Mouse (Mus musculus) CH12.LX (cell line): ENCODE results near the gene Myo15. TPM values are rescaled to one million over a fixed set of nuclear protein-coding genes. Genes with fewer than 3 reads are reported as not detected.

ENCODE experiments used
- DNase-seq: peaks from one replicate; pipeline ENCODE4 v3.0.0-alpha.2; 2013; ENCODE audit errors: extremely low read depth
- H3K27ac ChIP-seq: 2 replicates; pipeline ENCODE4 v1.5.1; 2012; ENCODE audit warnings: low read depth, mild to moderate bottlenecking, control low read depth, moderate library complexity; ENCODE audit not compliant: insufficient read depth
- H3K27me3 ChIP-seq: replicated peaks from 2 replicates; pipeline ENCODE3; 2012; ENCODE audit warnings: inconsistent platforms
- H3K36me3 ChIP-seq, 2 experiments: replicated peaks in 1 of 2; 2 replicates each; pipeline versions ENCODE3 to v1.6.1; 2012; ENCODE audit warnings: inconsistent platforms in 1 of 2, low read length in 1 of 2, mild to moderate bottlenecking in 1 of 2, mixed read lengths in 1 of 2, moderate library complexity in 1 of 2; ENCODE audit not compliant: control insufficient read depth in 1 of 2, insufficient read depth in 1 of 2
- H3K4me1 ChIP-seq, 2 experiments: 2 replicates each; pipeline ENCODE4 v1.6.1; 2012; ENCODE audit warnings: inconsistent platforms in 1 of 2, moderate library complexity in 1 of 2; ENCODE audit not compliant: insufficient read depth in 2 of 2, control insufficient read depth in 1 of 2
- H3K4me2 ChIP-seq: 2 replicates; pipeline ENCODE4 v1.6.1; 2012; ENCODE audit warnings: low read depth, mild to moderate bottlenecking, control low read depth; ENCODE audit not compliant: poor library complexity, insufficient read depth, severe bottlenecking
- H3K4me3 ChIP-seq, 3 experiments: fragments of 150-350 bp in 1 of 3; sonication (generic) in 1 of 3; replicated peaks in 1 of 3; 2 replicates each; pipeline versions ENCODE3 to v1.5.1; 2011 to 2012; ENCODE audit warnings: low read depth in 2 of 3, low read length in 2 of 3, mild to moderate bottlenecking in 2 of 3, moderate library complexity in 2 of 3, control low read depth in 1 of 3, improper control_type of control experiment in 1 of 3, inconsistent platforms in 1 of 3, mixed read lengths in 1 of 3; ENCODE audit not compliant: poor library complexity in 1 of 3
- H3K79me2 ChIP-seq: replicated peaks from 2 replicates; pipeline ENCODE4 v1.6.1; 2012; ENCODE audit warnings: mild to moderate bottlenecking, moderate library complexity; ENCODE audit not compliant: control insufficient read depth, poor library complexity, insufficient read depth, severe bottlenecking; ENCODE audit errors: extremely low read depth
- H3K9ac ChIP-seq: 2 replicates; pipeline ENCODE4 v1.6.1; 2012; ENCODE audit warnings: low read depth, mild to moderate bottlenecking, control low read depth, moderate library complexity; ENCODE audit not compliant: insufficient read depth
- H3K9me3 ChIP-seq: replicated peaks from 2 replicates; pipeline ENCODE3; 2012; ENCODE audit warnings: low read length, inconsistent platforms, mixed read lengths
- BHLHE40 ChIP-seq: IDR thresholded peaks from 2 replicates; pipeline ENCODE4 v1.6.1; 2011; ENCODE audit warnings: mild to moderate bottlenecking, low read depth, low read length, improper control_type of control experiment
- CHD1 ChIP-seq: IDR thresholded peaks from 2 replicates; pipeline ENCODE4 v1.6.1; 2012; ENCODE audit warnings: low read depth, low read length, improper control_type of control experiment, inconsistent platforms
- CTCF ChIP-seq, 2 experiments: IDR thresholded peaks in 1 of 2; conservative IDR thresholded peaks in 1 of 2; 2 replicates each; pipeline ENCODE4 v1.5.1; 2011 to 2012; ENCODE audit warnings: low read depth in 2 of 2, low read length in 2 of 2, improper control_type of control experiment in 1 of 2, inconsistent platforms in 1 of 2, mild to moderate bottlenecking in 1 of 2, moderate library complexity in 1 of 2
- E2F4 ChIP-seq: IDR thresholded peaks from 2 replicates; pipeline ENCODE4 v1.6.1; 2011; ENCODE audit warnings: low read depth, low read length, improper control_type of control experiment; ENCODE audit not compliant: insufficient replicate concordance
- ELF1 ChIP-seq: IDR thresholded peaks from 2 replicates; pipeline ENCODE4 v1.6.1; 2014; ENCODE audit warnings: low read depth, mild to moderate bottlenecking, inconsistent platforms, low read length, improper control_type of control experiment
- EP300 ChIP-seq: IDR thresholded peaks from 2 replicates; pipeline ENCODE4 v1.6.1; 2011; ENCODE audit warnings: low read length, improper control_type of control experiment
- ETS1 ChIP-seq: conservative IDR thresholded peaks from 2 replicates; pipeline ENCODE4 v1.6.1; 2012; ENCODE audit warnings: low read depth, mild to moderate bottlenecking, inconsistent platforms, low read length, improper control_type of control experiment, moderate library complexity
- HCFC1 ChIP-seq: IDR thresholded peaks from 2 replicates; pipeline ENCODE4 v1.6.1; 2012; ENCODE audit warnings: low read depth, mild to moderate bottlenecking, inconsistent platforms, low read length, improper control_type of control experiment
- IRF4 ChIP-seq: IDR thresholded peaks from 2 replicates; pipeline ENCODE4 v1.6.1; 2014; ENCODE audit warnings: low read depth, mild to moderate bottlenecking, inconsistent platforms, low read length, improper control_type of control experiment
- JUND ChIP-seq: conservative IDR thresholded peaks from 2 replicates; pipeline ENCODE4 v1.6.1; 2011; ENCODE audit warnings: low read depth, low read length, improper control_type of control experiment
- KAT2A ChIP-seq: IDR thresholded peaks from 2 replicates; pipeline ENCODE4 v1.6.1; 2012; ENCODE audit warnings: low read length, improper control_type of control experiment, inconsistent platforms; ENCODE audit not compliant: insufficient replicate concordance
- MAX ChIP-seq: IDR thresholded peaks from 2 replicates; pipeline ENCODE4 v1.6.1; 2011; ENCODE audit warnings: low read length, improper control_type of control experiment
- MAZ ChIP-seq: IDR thresholded peaks from 2 replicates; pipeline ENCODE4 v1.6.1; 2012; ENCODE audit warnings: low read depth, mild to moderate bottlenecking, inconsistent platforms, low read length, improper control_type of control experiment, moderate library complexity
- MXI1 ChIP-seq: IDR thresholded peaks from 2 replicates; pipeline ENCODE4 v1.6.1; 2011; ENCODE audit warnings: mild to moderate bottlenecking, low read depth, low read length, improper control_type of control experiment
- MYC ChIP-seq: IDR thresholded peaks from 2 replicates; pipeline ENCODE4 v1.6.1; 2011; ENCODE audit warnings: low read depth, mild to moderate bottlenecking, improper control_type of control experiment, low read length
- NELFE ChIP-seq: IDR thresholded peaks from 2 replicates; pipeline ENCODE4 v1.6.1; 2011; ENCODE audit warnings: low read depth, low read length, improper control_type of control experiment
- PAX5 ChIP-seq: IDR thresholded peaks from 2 replicates; pipeline ENCODE4 v1.6.1; 2012; ENCODE audit warnings: low read length, inconsistent platforms, mixed read lengths
- POLR2A ChIP-seq: IDR thresholded peaks from 2 replicates; pipeline ENCODE4 v1.6.1; 2011; ENCODE audit warnings: low read depth, mild to moderate bottlenecking, improper control_type of control experiment, low read length
- POLR2AphosphoS2 ChIP-seq: IDR thresholded peaks from 2 replicates; pipeline ENCODE4 v1.6.1; 2011; ENCODE audit warnings: low read depth, low read length, improper control_type of control experiment
- RAD21 ChIP-seq: IDR thresholded peaks from 2 replicates; pipeline ENCODE4 v1.6.1; 2011; ENCODE audit warnings: low read depth, mild to moderate bottlenecking, low read length, improper control_type of control experiment, moderate library complexity
- SIN3A ChIP-seq: IDR thresholded peaks from 2 replicates; pipeline ENCODE4 v1.6.1; 2012; ENCODE audit warnings: low read length, improper control_type of control experiment, inconsistent platforms
- TBP ChIP-seq: conservative IDR thresholded peaks from 2 replicates; pipeline ENCODE4 v1.6.1; 2011; ENCODE audit warnings: low read depth, low read length, improper control_type of control experiment
- TCF12 ChIP-seq: IDR thresholded peaks from 2 replicates; pipeline ENCODE4 v1.6.1; 2014; ENCODE audit warnings: low read depth, mild to moderate bottlenecking, inconsistent platforms, low read length, improper control_type of control experiment
- UBTF ChIP-seq: IDR thresholded peaks from 2 replicates; pipeline ENCODE4 v1.6.1; 2012; ENCODE audit warnings: low read depth, mild to moderate bottlenecking, inconsistent platforms, low read length, improper control_type of control experiment, moderate library complexity
- USF1 ChIP-seq: IDR thresholded peaks from 2 replicates; pipeline ENCODE4 v1.6.1; 2014; ENCODE audit warnings: low read depth, mild to moderate bottlenecking, inconsistent platforms, low read length, improper control_type of control experiment
- USF2 ChIP-seq: conservative IDR thresholded peaks from 2 replicates; pipeline ENCODE4 v1.6.1; 2011; ENCODE audit warnings: low read depth, low read length, improper control_type of control experiment
- ZKSCAN1 ChIP-seq: IDR thresholded peaks from 2 replicates; pipeline ENCODE4 v1.6.1; 2012; ENCODE audit warnings: low read depth, inconsistent platforms, low read length, improper control_type of control experiment, borderline replicate concordance
- ZMIZ1 ChIP-seq: IDR thresholded peaks from 2 replicates; pipeline ENCODE4 v1.6.1; 2012; ENCODE audit warnings: low read depth, mild to moderate bottlenecking, inconsistent platforms, low read length, improper control_type of control experiment
- ZNF384 ChIP-seq: IDR thresholded peaks from 2 replicates; pipeline ENCODE4 v1.6.1; 2012; ENCODE audit warnings: low read depth, low read length, improper control_type of control experiment, inconsistent platforms
- dilution Hi-C: fragments of 300-500 bp; cut with MboI; formaldehyde crosslinking; loops from 2 replicates; pipeline ENCODE4 v1.14.3; 2020; ENCODE audit warnings: low sequenced_read_pairs; ENCODE audit not compliant: extremely low pct_unique_long_range_greater_than_20kb, extremely low pct_ligation_motif_present
- in situ Hi-C: fragments of 300-500 bp; cut with MboI; formaldehyde crosslinking; loops from 3 replicates; pipeline ENCODE4 v1.14.3; 2019; ENCODE audit warnings: low sequenced_read_pairs, low pct_ligation_motif_present, low pct_unique_long_range_greater_than_20kb, mixed read lengths
- polyA plus RNA-seq: library from polyadenylated mRNA; unstranded; fragments of >175 nt; gene quantifications from 2 replicates; pipeline ENCODE4 v1.2.1, GENCODE M21; 2012; ENCODE audit warnings: low read depth; ENCODE audit not compliant: insufficient read length
- total RNA-seq, 2 experiments: library from RNA; depleted of rRNA; stranded (reverse); fragments of 300-350 nt in 1 of 2; fragments of >200 nt in 1 of 2; gene quantifications; 2 replicates each; pipeline ENCODE4 v1.2.3; 2012 to 2014

The Myo15 gene
- total and polyA plus RNA-seq, 3 experiments = 0.01 to 0.13 (median 0.04) TPM

GRCm38 (mm10) chr11:60518305-60518704 is 49.2 kb downstream of the Myo15 start:
- H3K36me3 ChIP-seq = no peaks in the 10 kb centered on the region

DNA sequence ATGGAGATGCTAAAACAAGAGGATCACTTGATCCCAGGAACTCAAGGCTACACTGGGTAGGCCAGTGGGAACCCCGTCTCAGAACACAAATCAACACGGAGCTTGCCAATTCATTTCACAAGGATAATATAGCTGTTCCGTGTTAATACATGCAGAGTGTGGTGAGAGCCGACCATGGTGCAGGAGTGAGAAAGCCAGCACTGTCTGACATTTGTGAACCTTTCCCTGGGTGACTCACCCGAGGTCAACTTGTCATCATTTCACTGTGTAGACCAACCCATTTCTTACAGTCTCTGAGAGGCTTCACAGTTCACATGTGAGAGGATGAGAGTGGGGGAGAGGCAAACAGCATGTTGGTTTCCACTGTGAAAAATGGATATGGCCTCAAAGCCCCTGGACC is 52.9 kb downstream of the Myo15 start:
- dilution Hi-C loops (no loop called here), in situ Hi-C loops (no loop called here)
- peaks cover 40% of the 10 kb centered on the region for H3K27me3 ChIP-seq
- H3K79me2 ChIP-seq = no peaks in the 10 kb centered on the region
- H3K9ac ChIP-seq = no peak overlapping the region
- TF ChIP-seq ZKSCAN1 = no peak
- TF ChIP-seq POLR2AphosphoS2 = no peak
- no peak for TF ChIP-seq UBTF
- TF ChIP-seq CHD1 = no peak
- no peak for TF ChIP-seq MAX
- TF ChIP-seq CTCF (conservative IDR thresholded peaks at IDR 0.05 in 1 of 2, IDR thresholded peaks at IDR 0.05 in 1 of 2; ENCODE audit: low read depth in 2 of 2, low read length in 2 of 2) = no peak
- TF ChIP-seq ZMIZ1 = no peak
- no peak for TF ChIP-seq JUND
- no peak for TF ChIP-seq E2F4
- no peak for TF ChIP-seq HCFC1
- TF ChIP-seq ELF1 = no peak
- TF ChIP-seq ETS1 = no peak
- no peak for TF ChIP-seq USF1
- no peak for TF ChIP-seq EP300
- no peak for TF ChIP-seq MYC
- no peak for TF ChIP-seq ZNF384
- no peak for TF ChIP-seq MAZ
- TF ChIP-seq USF2 = no peak
- no peak for TF ChIP-seq TBP
- TF ChIP-seq, all 38 proteins: peak for 0
- H3K36me3 ChIP-seq = no peaks in the 10 kb centered on the region
- no peaks in the 10 kb centered on the region; a peak in 1 of 4 replicates for H3K4me1 ChIP-seq
- H3K4me2 ChIP-seq = no peak overlapping the region
- no peak overlapping the region for H3K27ac ChIP-seq
- no peak overlapping the region for H3K4me3 ChIP-seq
- DNase-seq = no peak
- peaks cover 4% of the 10 kb centered on the region for H3K9me3 ChIP-seq

More at GRCm38 (mm10) chr11:60518305-60518704, 49.2 kb downstream of the Myo15 start:
- dilution Hi-C loops = no loop called here
- DNase-seq = no peak
- no peak overlapping the region for H3K4me2 ChIP-seq
- no peaks in the 10 kb centered on the region for H3K79me2 ChIP-seq
- in situ Hi-C loops = no loop called here
- no peak overlapping the region for H3K9ac ChIP-seq
- no peaks in the 10 kb centered on the region for H3K4me1 ChIP-seq
- H3K9me3 ChIP-seq = peaks cover 7% of the 10 kb centered on the region
- H3K4me3 ChIP-seq = no peak overlapping the region
- no peak overlapping the region for H3K27ac ChIP-seq
- peaks cover 41% of the 10 kb centered on the region for H3K27me3 ChIP-seq
- TF ChIP-seq UBTF = no peak
- no peak for TF ChIP-seq PAX5
- no peak for TF ChIP-seq IRF4
- no peak for TF ChIP-seq BHLHE40
- no peak for TF ChIP-seq USF1
- no peak for TF ChIP-seq NELFE
- TF ChIP-seq TBP = no peak
- no peak for TF ChIP-seq CHD1
- no peak for TF ChIP-seq TCF12
- no peak for TF ChIP-seq POLR2A
- no peak for TF ChIP-seq RAD21
- no peak for TF ChIP-seq USF2
- TF ChIP-seq KAT2A = no peak
- TF ChIP-seq EP300 = no peak
- TF ChIP-seq MXI1 = no peak
- no peak for TF ChIP-seq ETS1
- TF ChIP-seq SIN3A = no peak
